Mouse (Mus musculus): Measurements from ENCODE around the gene Prrx1.

DNA sequence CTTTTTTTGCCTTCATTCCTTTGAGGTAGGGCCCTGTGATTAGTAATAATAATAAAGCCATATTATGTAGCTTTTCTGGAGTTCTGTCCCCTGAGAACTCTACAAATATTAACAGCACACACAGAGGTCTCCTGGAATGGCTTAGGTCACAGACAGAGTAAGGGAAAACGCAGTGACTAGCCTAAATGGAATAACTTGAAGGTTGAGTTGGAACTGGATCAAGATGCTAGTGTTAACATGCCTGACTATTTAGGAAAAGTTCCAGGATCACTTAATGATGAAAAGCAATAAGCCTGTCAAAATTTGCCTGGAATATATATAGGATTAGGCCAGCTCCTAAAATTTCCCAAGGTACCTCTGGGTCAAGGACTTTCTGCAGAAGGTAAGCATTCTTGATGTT, 28.0 kb downstream of the Prrx1 start:
- TF ChIP-seq GATA1 (IDR thresholded peaks at IDR 0.05; ENCODE audit: low read length) (no peak), TAL1 (IDR thresholded peaks at IDR 0.05; ENCODE audit: low read length) (no peak)

Measured in erythroblast, embryonic 14.5 days (primary cell).